Mouse (Mus musculus): ENCODE data around the gene Xxylt1. TPM values are rescaled to one million over a fixed set of nuclear protein-coding genes. Genes with fewer than 3 reads are reported as not detected.

Xxylt1 gene
- polyA plus RNA-seq, 1 experiment from 2014 or later: 8.4 TPM

- Histone ChIP-seq H3K9me3 (no peaks in the 10 kb centered on the region), H3K27ac (replicated peaks) (no peak overlapping the region), H3K27me3 (replicated peaks) (no peaks in the 10 kb centered on the region), H3K36me3 (no peaks in the 10 kb centered on the region), H3K4me1 (peaks cover 25% of the 10 kb centered on the region), H3K4me3 (no peak overlapping the region), H3K9ac (no peak overlapping the region), H3K4me2 (no peak overlapping the region)
- no peak for ATAC-seq (ENCODE audit: extremely low read depth, insufficient number of reproducible peaks, low FRiP score, low TSS enrichment)
- WGBS: 88% methylated on average over 13 of the region's 13 CpGs
Observed at GRCm38 (mm10) chr16:31060714-31061113, 20.5 kb downstream of the Xxylt1 start.

DNA sequence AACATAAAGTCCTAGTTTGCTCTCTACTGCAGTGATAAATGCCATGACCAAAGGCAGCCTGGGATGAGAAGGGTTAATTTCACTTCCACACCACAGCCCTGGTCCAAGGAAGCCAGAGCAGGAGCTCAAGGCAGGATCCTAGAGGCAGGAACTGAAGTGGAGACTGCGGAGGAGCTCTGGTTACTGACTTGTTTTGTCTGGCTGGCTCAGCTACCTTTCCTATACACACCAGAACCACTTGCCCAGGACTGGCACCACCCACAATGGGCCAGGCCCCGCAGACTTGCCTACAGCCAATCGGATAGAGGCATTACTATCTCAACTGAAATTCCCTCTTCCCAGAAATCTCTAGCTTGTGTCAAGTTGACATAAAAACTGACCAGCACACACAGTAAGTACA lies 21.0 kb downstream of the Xxylt1 start:
- 85% methylated on average over 3 of the region's 3 CpGs for WGBS
- Histone ChIP-seq H3K9me3 (no peaks in the 10 kb centered on the region), H3K9ac (no peak overlapping the region), H3K27me3 (replicated peaks) (no peaks in the 10 kb centered on the region), H3K4me1 (peaks cover 29% of the 10 kb centered on the region), H3K36me3 (no peaks in the 10 kb centered on the region), H3K4me3 (no peak overlapping the region), H3K4me2 (no peak overlapping the region), H3K27ac (replicated peaks) (no peak overlapping the region)
- ATAC-seq (ENCODE audit: extremely low read depth, insufficient number of reproducible peaks, low FRiP score, low TSS enrichment): no peak

DNA sequence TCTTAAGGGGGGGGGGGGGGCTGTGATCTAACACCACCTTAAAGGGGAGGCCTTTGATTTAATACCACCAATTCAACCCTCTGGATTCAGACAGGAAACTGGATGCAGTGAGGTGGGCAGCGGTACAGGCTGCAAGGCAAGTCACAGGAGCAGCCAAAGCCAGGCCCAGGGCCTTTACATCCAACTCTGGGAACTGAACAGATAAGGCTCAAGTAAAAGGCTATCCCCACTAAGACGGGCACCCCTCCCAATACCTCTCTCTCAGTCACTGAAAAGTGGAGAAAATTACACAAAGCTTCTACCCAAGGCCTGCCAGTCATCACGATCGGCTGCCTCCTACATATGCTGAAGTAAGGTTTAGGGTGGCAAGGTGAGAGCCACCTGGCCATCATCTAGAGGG lies 21.5 kb downstream of the Xxylt1 start:
- H3K4me1 ChIP-seq: peaks cover 33% of the 10 kb centered on the region
- WGBS: 80% methylated on average over 4 of the region's 4 CpGs
- no peak for ATAC-seq (ENCODE audit: extremely low read depth, insufficient number of reproducible peaks, low FRiP score, low TSS enrichment)

GRCm38 (mm10) chr16:31052812-31053211 lies 28.4 kb downstream of the Xxylt1 start:
- 42% methylated on average over 6 of the region's 6 CpGs for WGBS
- no peak for ATAC-seq (ENCODE audit: extremely low read depth, insufficient number of reproducible peaks, low FRiP score, low TSS enrichment)
- H3K27me3 ChIP-seq (replicated peaks): no peaks in the 10 kb centered on the region
- peak overlapping the region; percentile 58 for H3K9ac ChIP-seq
- no peaks in the 10 kb centered on the region for H3K36me3 ChIP-seq
- H3K4me2 ChIP-seq: no peak overlapping the region
- H3K4me1 ChIP-seq: peaks cover 46% of the 10 kb centered on the region
- no peak overlapping the region for H3K4me3 ChIP-seq
- H3K9me3 ChIP-seq: no peaks in the 10 kb centered on the region
- peak overlapping the region; percentile 58 for H3K27ac ChIP-seq (replicated peaks)

More for the DNA sequence above, 21.5 kb downstream of the Xxylt1 start:
- no peaks in the 10 kb centered on the region for H3K9me3 ChIP-seq
- H3K27ac ChIP-seq (replicated peaks): no peak overlapping the region
- H3K36me3 ChIP-seq: no peaks in the 10 kb centered on the region
- H3K9ac ChIP-seq: no peak overlapping the region
- no peak overlapping the region for H3K4me2 ChIP-seq
- H3K4me3 ChIP-seq: no peak overlapping the region
- H3K27me3 ChIP-seq (replicated peaks): no peaks in the 10 kb centered on the region

- Histone ChIP-seq H3K27me3 (replicated peaks) (no peaks in the 10 kb centered on the region), H3K27ac (replicated peaks) (peak overlapping the region; percentile 13; the same call in 1 of the 2 replicates), H3K36me3 (no peaks in the 10 kb centered on the region), H3K4me1 (peaks cover 51% of the 10 kb centered on the region), H3K9ac (peak overlapping the region; percentile 11; the same call in 1 of the 2 replicates), H3K4me2 (no peak overlapping the region), H3K4me3 (no peak overlapping the region), H3K9me3 (no peaks in the 10 kb centered on the region)
- 36% methylated on average over 7 of the region's 7 CpGs for WGBS
- no peak; the same call in 1 of the 2 replicates for ATAC-seq (ENCODE audit: extremely low read depth, insufficient number of reproducible peaks, low FRiP score, low TSS enrichment)
Observed at GRCm38 (mm10) chr16:31052177-31052726, 29.0 kb downstream of the Xxylt1 start.

DNA sequence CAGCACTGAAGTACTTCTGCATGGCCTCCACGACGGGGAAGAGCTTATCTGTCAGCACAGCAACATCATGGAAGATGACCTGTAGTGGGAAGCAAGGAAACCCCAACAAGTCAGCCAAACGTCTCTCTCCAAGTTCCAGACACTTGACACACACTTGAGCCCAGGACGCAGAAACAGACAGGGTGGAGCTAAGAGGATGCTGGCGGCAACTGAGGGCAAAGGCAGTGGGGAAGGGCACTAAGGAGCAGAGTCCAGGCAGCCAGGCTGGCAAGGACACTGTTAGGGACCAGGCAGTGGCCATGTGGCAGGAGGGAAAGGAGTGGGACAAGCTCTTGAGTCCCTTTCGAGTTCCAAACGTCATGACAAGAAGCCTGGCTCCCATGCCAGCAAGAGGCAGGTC lies 30.5 kb downstream of the Xxylt1 start:
- H3K36me3 ChIP-seq: no peaks in the 10 kb centered on the region
- no peak overlapping the region for H3K27ac ChIP-seq (replicated peaks)
- H3K27me3 ChIP-seq (replicated peaks): no peaks in the 10 kb centered on the region
- no peak overlapping the region for H3K4me3 ChIP-seq
- H3K4me1 ChIP-seq: peaks cover 54% of the 10 kb centered on the region
- ATAC-seq (ENCODE audit: extremely low read depth, insufficient number of reproducible peaks, low FRiP score, low TSS enrichment): no peak
- WGBS: 48% methylated on average over 7 of the region's 7 CpGs
- H3K9me3 ChIP-seq: no peaks in the 10 kb centered on the region
- no peak overlapping the region for H3K4me2 ChIP-seq
- no peak overlapping the region for H3K9ac ChIP-seq

- 89% methylated on average over 6 of the region's 6 CpGs for WGBS
- Histone ChIP-seq H3K36me3 (no peaks in the 10 kb centered on the region), H3K4me1 (peaks cover 51% of the 10 kb centered on the region), H3K9me3 (no peaks in the 10 kb centered on the region), H3K9ac (no peak overlapping the region), H3K4me3 (no peak overlapping the region), H3K27me3 (replicated peaks) (no peaks in the 10 kb centered on the region), H3K27ac (replicated peaks) (no peak overlapping the region), H3K4me2 (no peak overlapping the region)
- no peak for ATAC-seq (ENCODE audit: extremely low read depth, insufficient number of reproducible peaks, low FRiP score, low TSS enrichment)
Observed at GRCm38 (mm10) chr16:31048194-31048593, 33.0 kb downstream of the Xxylt1 start.

- Histone ChIP-seq H3K9me3 (no peaks in the 10 kb centered on the region), H3K36me3 (no peaks in the 10 kb centered on the region), H3K27ac (replicated peaks) (peak overlapping the region; percentile 90; the same call in 1 of the 2 replicates), H3K4me2 (no peak overlapping the region), H3K9ac (no peak overlapping the region), H3K4me3 (no peak overlapping the region), H3K4me1 (peaks cover 42% of the 10 kb centered on the region), H3K27me3 (replicated peaks) (no peaks in the 10 kb centered on the region)
- WGBS: 77% methylated on average over 10 of the region's 10 CpGs
- no peak for ATAC-seq (ENCODE audit: extremely low read depth, insufficient number of reproducible peaks, low FRiP score, low TSS enrichment)
Observed at GRCm38 (mm10) chr16:31047186-31047898, 33.9 kb downstream of the Xxylt1 start.

- Histone ChIP-seq H3K4me3 (no peak overlapping the region), H3K27ac (replicated peaks) (peak overlapping the region; percentile 90), H3K9me3 (no peaks in the 10 kb centered on the region), H3K4me1 (peaks cover 32% of the 10 kb centered on the region), H3K9ac (peak overlapping the region; percentile 53), H3K4me2 (peak overlapping the region; percentile 51), H3K36me3 (no peaks in the 10 kb centered on the region), H3K27me3 (replicated peaks) (no peaks in the 10 kb centered on the region)
- ATAC-seq (ENCODE audit: extremely low read depth, insufficient number of reproducible peaks, low FRiP score, low TSS enrichment): no peak; the same call in 1 of the 2 replicates
- 20% methylated on average over 14 of the region's 14 CpGs for WGBS
Observed at GRCm38 (mm10) chr16:31046217-31046659, 35.0 kb downstream of the Xxylt1 start.

DNA sequence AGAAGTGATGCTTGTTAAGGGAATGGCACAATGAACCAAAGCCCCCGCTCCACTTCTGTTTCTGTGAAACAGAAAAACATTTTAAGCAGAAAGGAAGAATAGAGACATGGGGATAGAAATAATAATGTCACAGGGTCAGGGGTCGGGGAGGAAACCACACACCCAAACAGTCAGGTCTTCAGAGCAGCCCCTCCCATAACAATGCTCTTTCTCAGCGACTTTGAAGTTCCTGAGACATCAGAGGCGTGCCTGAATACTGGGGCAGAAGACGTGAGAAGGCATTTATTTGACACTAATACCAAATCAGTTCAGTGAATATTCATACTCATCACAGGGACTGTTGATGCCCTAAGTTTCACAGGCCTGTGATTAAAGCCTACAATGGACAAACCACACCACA lies 36.0 kb downstream of the Xxylt1 start:
- H3K4me3 ChIP-seq: no peak overlapping the region
- no peak overlapping the region for H3K9ac ChIP-seq
- H3K27me3 ChIP-seq (replicated peaks): no peaks in the 10 kb centered on the region
- H3K4me1 ChIP-seq: peaks cover 34% of the 10 kb centered on the region
- WGBS: 65% methylated on average over 5 of the region's 5 CpGs
- H3K4me2 ChIP-seq: no peak overlapping the region
- no peaks in the 10 kb centered on the region for H3K36me3 ChIP-seq
- no peak for ATAC-seq (ENCODE audit: extremely low read depth, insufficient number of reproducible peaks, low FRiP score, low TSS enrichment)
- H3K27ac ChIP-seq (replicated peaks): no peak overlapping the region
- H3K9me3 ChIP-seq: no peaks in the 10 kb centered on the region

DNA sequence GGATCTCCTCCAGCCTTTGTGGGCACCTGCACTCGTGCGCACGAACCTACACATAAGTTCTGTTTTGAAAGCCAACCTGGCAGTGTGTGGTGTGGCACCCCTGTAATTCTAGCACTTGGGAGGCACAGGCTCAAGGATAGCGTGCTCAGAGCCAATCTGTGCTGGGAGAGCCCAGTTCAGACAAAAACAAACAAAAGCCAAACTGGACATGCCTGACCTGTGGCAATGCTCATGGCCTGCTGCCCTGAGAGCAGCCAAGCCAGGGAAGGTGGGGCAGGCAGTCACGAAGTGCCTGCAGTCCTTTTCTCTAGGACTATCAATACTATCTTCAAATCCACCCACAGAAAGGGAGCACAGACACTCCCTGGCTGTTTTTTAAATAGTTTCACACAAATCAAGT lies 38.1 kb downstream of the Xxylt1 start:
- Histone ChIP-seq H3K27me3 (replicated peaks) (no peaks in the 10 kb centered on the region), H3K4me3 (no peak overlapping the region), H3K9ac (no peak overlapping the region), H3K9me3 (no peaks in the 10 kb centered on the region), H3K27ac (replicated peaks) (no peak overlapping the region), H3K4me1 (peaks cover 41% of the 10 kb centered on the region), H3K4me2 (no peak overlapping the region), H3K36me3 (no peaks in the 10 kb centered on the region)
- ATAC-seq (ENCODE audit: extremely low read depth, insufficient number of reproducible peaks, low FRiP score, low TSS enrichment): no peak
- WGBS: 88% methylated on average over 5 of the region's 5 CpGs

DNA sequence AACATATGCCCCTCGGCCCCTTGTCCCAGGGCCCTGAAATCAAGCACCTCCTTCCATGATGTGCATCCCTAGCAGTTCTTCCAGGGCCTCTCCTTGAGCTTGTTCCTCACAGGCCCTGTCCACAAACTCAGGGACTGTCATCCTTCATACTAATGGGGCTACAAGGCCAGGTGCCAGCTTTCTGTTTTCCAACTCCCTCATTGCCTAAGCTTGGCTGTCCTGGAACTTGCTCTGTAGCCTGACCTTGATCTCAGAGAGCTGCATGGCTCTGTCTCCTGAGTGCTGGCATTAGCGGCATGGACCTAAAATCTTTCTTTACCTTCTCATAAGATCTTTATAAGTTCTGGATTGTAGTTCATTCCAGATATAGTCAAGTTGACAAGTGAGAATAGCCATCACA lies 39.7 kb downstream of the Xxylt1 start:
- Histone ChIP-seq H3K27ac (replicated peaks) (no peak overlapping the region), H3K27me3 (replicated peaks) (no peaks in the 10 kb centered on the region), H3K4me3 (no peak overlapping the region), H3K9ac (no peak overlapping the region), H3K4me1 (peaks cover 29% of the 10 kb centered on the region), H3K4me2 (no peak overlapping the region), H3K9me3 (no peaks in the 10 kb centered on the region), H3K36me3 (no peaks in the 10 kb centered on the region)
- no peak for ATAC-seq (ENCODE audit: extremely low read depth, insufficient number of reproducible peaks, low FRiP score, low TSS enrichment)
- 87% methylated on average over 2 of the region's 2 CpGs for WGBS
